Comparison of ENCODE assay signal across 8 mouse cellular contexts in the genomic region with DNA sequence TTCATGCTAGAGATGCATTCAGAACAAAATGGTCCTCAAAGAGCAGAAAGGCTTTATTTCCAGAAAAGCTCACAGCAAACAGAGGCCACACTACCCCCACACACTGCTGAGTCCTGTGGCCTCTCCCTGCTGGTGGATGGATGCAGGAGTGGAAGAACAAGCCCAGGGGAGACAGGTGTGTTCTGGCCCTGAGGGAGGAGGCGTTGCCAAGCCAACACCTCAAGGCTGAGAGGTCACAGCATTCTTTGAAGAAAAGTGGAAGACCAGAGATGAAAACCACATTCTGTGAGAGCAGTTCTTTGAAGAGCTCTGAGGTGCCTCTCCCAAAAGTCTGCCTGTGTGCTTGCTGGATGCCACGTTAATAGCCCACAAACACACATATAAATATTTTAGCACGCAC.
DNase-seq lines count a peak whose midpoint lies in the region; ATAC-seq and TF ChIP-seq lines count a peak whose summit lies in the region.

No protein-coding gene starts in this region.

- DNase-seq in embryonic facial prominence, embryonic 10.5 days (ENCODE audit: low spot score) = no peak
- no peak for DNase-seq in lung, embryonic 14.5 days
- DNase-seq in lung, postnatal 25 days (ENCODE audit: low spot score) = no peak
- no peak for DNase-seq in forebrain, embryonic 14.5 days (ENCODE audit: low spot score)
- no peak for DNase-seq in layer of hippocampus, postnatal 14 days (ENCODE audit: low spot score in 2 of 2)

- no peaks in the 10 kb centered on the region for H3K36me3 ChIP-seq in embryonic facial prominence, embryonic 13.5 days
- H3K36me3 ChIP-seq in embryonic facial prominence, embryonic 10.5 days (replicated peaks) = no peaks in the 10 kb centered on the region
- no peaks in the 10 kb centered on the region for H3K36me3 ChIP-seq in lung, embryonic 14.5 days (ENCODE audit: insufficient read depth)
- H3K36me3 ChIP-seq in forebrain, embryonic 14.5 days (ENCODE audit: control insufficient read depth, insufficient read depth, low read length) = no peaks in the 10 kb centered on the region
- H3K36me3 ChIP-seq in neural tube, embryonic 15.5 days = no peaks in the 10 kb centered on the region

- TF ChIP-seq CTCF in lung, embryonic 14.5 days (IDR thresholded peaks at IDR 0.05; ENCODE audit: low read depth) = no peak

- no peak overlapping the region for H3K27ac ChIP-seq in embryonic facial prominence, embryonic 13.5 days
- no peak overlapping the region for H3K27ac ChIP-seq in embryonic facial prominence, embryonic 10.5 days (replicated peaks)
- H3K27ac ChIP-seq in lung, embryonic 14.5 days (ENCODE audit: low read depth) = no peak overlapping the region
- peak overlapping the region; percentile 75; the same call in 1 of the 2 replicates for H3K27ac ChIP-seq in forebrain, embryonic 14.5 days (ENCODE audit: low read depth, low read length)
- H3K27ac ChIP-seq in neural tube, embryonic 15.5 days (replicated peaks) = no peak overlapping the region

- H3K9ac ChIP-seq in embryonic facial prominence, embryonic 13.5 days = no peak overlapping the region
- no peak overlapping the region for H3K9ac ChIP-seq in lung, embryonic 14.5 days
- H3K9ac ChIP-seq in forebrain, embryonic 14.5 days (ENCODE audit: low read length) = no peak overlapping the region
- no peak overlapping the region for H3K9ac ChIP-seq in neural tube, embryonic 15.5 days (replicated peaks)

- WGBS in embryonic facial prominence, embryonic 13.5 days = 42% methylated on average over 3 of the region's 3 CpGs
- WGBS in embryonic facial prominence, embryonic 10.5 days = 50% methylated on average over 3 of the region's 3 CpGs
- WGBS in lung, embryonic 14.5 days = 35% methylated on average over 3 of the region's 3 CpGs
- WGBS in forebrain, embryonic 14.5 days = 11% methylated on average over 3 of the region's 3 CpGs
- WGBS in neural tube, embryonic 15.5 days = 31% methylated on average over 3 of the region's 3 CpGs

- peaks cover 19% of the 10 kb centered on the region for H3K4me1 ChIP-seq in embryonic facial prominence, embryonic 13.5 days
- H3K4me1 ChIP-seq in embryonic facial prominence, embryonic 10.5 days = peaks cover 51% of the 10 kb centered on the region
- H3K4me1 ChIP-seq in lung, embryonic 14.5 days (ENCODE audit: insufficient read depth) = peaks cover 18% of the 10 kb centered on the region
- peaks cover 15% of the 10 kb centered on the region for H3K4me1 ChIP-seq in forebrain, embryonic 14.5 days (ENCODE audit: control insufficient read depth, insufficient read depth, low read length)
- H3K4me1 ChIP-seq in neural tube, embryonic 15.5 days = peaks cover 22% of the 10 kb centered on the region

- H3K4me2 ChIP-seq in embryonic facial prominence, embryonic 13.5 days = peak overlapping the region; percentile 56; the same call in 1 of the 2 replicates
- H3K4me2 ChIP-seq in lung, embryonic 14.5 days = peak overlapping the region; percentile 58; the same call in 1 of the 2 replicates
- peak overlapping the region; percentile 45; the same call in 1 of the 2 replicates for H3K4me2 ChIP-seq in forebrain, embryonic 14.5 days (ENCODE audit: low read length)
- peak overlapping the region; percentile 52; the same call in 1 of the 2 replicates for H3K4me2 ChIP-seq in neural tube, embryonic 15.5 days

- no peak for ATAC-seq in embryonic facial prominence, embryonic 13.5 days (ENCODE audit: insufficient number of reproducible peaks, insufficient read depth, low FRiP score, low TSS enrichment, low read depth)
- no peak for ATAC-seq in lung, embryonic 14.5 days (ENCODE audit: insufficient read depth)
- peak; percentile 42; the same call in 1 of the 2 replicates for ATAC-seq in forebrain, embryonic 14.5 days
- ATAC-seq in neural tube, embryonic 15.5 days (ENCODE audit: low FRiP score) = no peak
- no peak for ATAC-seq in megakaryocyte progenitor cell, adult 5-6 weeks (replicated peaks; ENCODE audit: poor library complexity)

- no peak overlapping the region for H3K4me3 ChIP-seq in embryonic facial prominence, embryonic 13.5 days
- no peak overlapping the region for H3K4me3 ChIP-seq in embryonic facial prominence, embryonic 10.5 days
- H3K4me3 ChIP-seq in lung, embryonic 14.5 days (ENCODE audit: low read depth, low read length) = no peak overlapping the region
- H3K4me3 ChIP-seq in forebrain, embryonic 14.5 days (ENCODE audit: low read depth, low read length) = no peak overlapping the region
- no peak overlapping the region for H3K4me3 ChIP-seq in neural tube, embryonic 15.5 days (replicated peaks)

- no peaks in the 10 kb centered on the region for H3K9me3 ChIP-seq in embryonic facial prominence, embryonic 13.5 days
- no peaks in the 10 kb centered on the region for H3K9me3 ChIP-seq in embryonic facial prominence, embryonic 10.5 days
- H3K9me3 ChIP-seq in lung, embryonic 14.5 days (ENCODE audit: low read depth, low read length) = no peaks in the 10 kb centered on the region
- no peaks in the 10 kb centered on the region for H3K9me3 ChIP-seq in forebrain, embryonic 14.5 days (replicated peaks; ENCODE audit: control insufficient read depth, low read length)
- H3K9me3 ChIP-seq in neural tube, embryonic 15.5 days (replicated peaks) = no peaks in the 10 kb centered on the region

- H3K27me3 ChIP-seq in embryonic facial prominence, embryonic 13.5 days = no peaks in the 10 kb centered on the region; the same call in 1 of the 2 replicates
- H3K27me3 ChIP-seq in embryonic facial prominence, embryonic 10.5 days (replicated peaks; ENCODE audit: low read depth, poor library complexity, severe bottlenecking) = peaks cover 10% of the 10 kb centered on the region
- no peaks in the 10 kb centered on the region for H3K27me3 ChIP-seq in lung, embryonic 14.5 days (ENCODE audit: insufficient read depth, low read length)
- H3K27me3 ChIP-seq in forebrain, embryonic 14.5 days (replicated peaks; ENCODE audit: control insufficient read depth, insufficient read depth, low read length) = no peaks in the 10 kb centered on the region
- H3K27me3 ChIP-seq in neural tube, embryonic 15.5 days (replicated peaks) = no peaks in the 10 kb centered on the region
